Mouse (Mus musculus) forelimb bud, embryonic 11.5 days (tissue): ENCODE measurements at regions not wholly inside any gene's neighbourhood (a gene's known extent, or its start where the extent isn't known, plus 50 kb on each side); places are given as distances from the start of the nearest gene placed in this dataset.

Experiments
- DNase-seq: peaks from one replicate; pipeline ENCODE4 v3.0.0-alpha.2; 2012; ENCODE audit warnings: low read depth, low spot score

DNA sequence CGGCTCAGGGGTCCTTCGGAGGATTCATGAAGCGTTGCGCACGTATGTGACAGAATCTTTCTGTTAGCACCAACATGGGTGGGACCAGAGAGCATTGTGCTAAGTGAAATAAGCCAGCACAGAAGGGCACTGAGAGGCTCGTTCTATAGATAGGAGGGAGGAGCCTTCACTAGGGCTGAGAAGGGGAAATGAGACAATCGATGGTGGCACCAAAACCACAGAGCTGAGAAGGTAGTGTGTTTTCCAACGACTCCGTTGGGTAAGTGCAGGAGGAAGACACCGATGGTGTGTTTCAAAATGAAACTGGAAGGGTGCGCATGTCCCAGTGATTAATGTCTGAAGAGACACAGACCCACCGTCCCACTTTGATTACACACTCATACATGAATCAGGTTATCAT, 54.7 kb upstream of the Krtap11-1 start:
- DNase-seq, result no peak

- no peak for DNase-seq
Observed at GRCm38 (mm10) chr16:89625253-89625652, 54.3 kb upstream of the Krtap11-1 start.
